Mouse (Mus musculus) erythroid progenitor cell, adult 5-6 weeks (primary cell): ENCODE data around the gene Gli3. TPM values are rescaled to one million over a fixed set of nuclear protein-coding genes. Genes with fewer than 3 reads are reported as not detected.

Source experiments
- ATAC-seq: replicated peaks from 2 replicates; pipeline ENCODE4 v1.8.0; 2016; ENCODE audit warnings: moderate number of reproducible peaks, mild to moderate bottlenecking, moderate TSS enrichment, inconsistent platforms; ENCODE audit not compliant: poor library complexity, low FRiP score, severe bottlenecking
- total RNA-seq, 2 experiments: library from RNA; stranded (forward) in 1 of 2; stranded (reverse) in 1 of 2; fragments of 150-400 nt in 1 of 2; fragments of 186-747, 209-891 nt in 1 of 2; gene quantifications; 2 replicates each; pipeline versions ENCODE4 v1.2.3 to v1.2.4; 2015 to 2017; ENCODE audit warnings: low replicate concordance in 2 of 2

Gene Gli3
- total RNA-seq, 2 experiments from 2014 or later = not detected

- ATAC-seq = no peak
These were observed 154.4 kb downstream of the Gli3 start for GRCm38 (mm10) chr13:15617423-15617822.

DNA sequence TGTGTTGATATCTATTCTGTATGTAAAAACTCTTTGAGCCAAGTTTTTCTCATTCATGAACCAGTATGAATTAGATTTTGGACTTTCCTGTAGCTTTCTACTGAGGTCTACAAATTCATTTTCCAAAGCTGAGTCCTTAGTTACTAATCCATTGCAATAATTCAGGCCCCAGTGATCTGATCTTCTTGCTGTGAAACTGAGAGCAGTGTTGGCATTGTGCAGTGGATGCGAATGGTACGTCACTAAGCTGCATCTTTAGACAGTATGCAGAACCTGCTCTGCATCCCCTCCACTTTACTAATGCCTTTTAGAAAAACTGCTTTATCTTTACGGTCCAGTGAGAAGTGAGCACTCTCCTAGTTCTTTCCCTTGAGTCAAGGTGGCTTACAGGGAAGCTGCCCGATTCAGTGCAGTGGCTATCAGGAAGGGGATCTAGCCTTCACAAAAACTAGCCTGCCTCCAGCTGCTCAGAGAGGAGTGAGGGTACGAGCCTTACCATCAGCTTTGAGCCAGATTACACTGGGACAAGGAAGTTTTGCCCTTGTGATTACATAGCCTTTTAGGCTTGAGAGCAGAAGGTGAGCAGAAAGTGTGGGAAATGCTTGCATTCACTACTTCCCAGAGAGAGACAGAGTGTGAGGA is 155.1 kb downstream of the Gli3 start:
- ATAC-seq = no peak

DNA sequence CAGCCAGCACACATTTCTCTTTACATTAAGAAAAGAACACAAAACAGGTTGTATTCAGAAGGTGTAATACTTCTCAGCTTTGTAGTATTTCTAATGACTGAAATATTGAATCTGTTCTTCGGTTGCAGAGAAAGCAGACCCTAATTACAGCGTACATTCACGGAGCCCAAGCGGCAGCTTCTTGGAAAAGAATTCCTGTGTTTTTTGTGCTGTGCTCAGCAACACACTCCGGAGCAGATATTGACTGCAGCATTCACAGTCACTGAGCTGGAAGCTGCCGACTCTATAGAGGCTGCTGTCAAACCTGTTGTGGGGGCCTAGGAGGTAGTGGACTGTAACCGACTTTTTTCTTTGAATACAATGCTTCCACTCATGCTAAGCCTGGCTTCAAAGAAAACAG is 158.0 kb downstream of the Gli3 start:
- no peak for ATAC-seq

DNA sequence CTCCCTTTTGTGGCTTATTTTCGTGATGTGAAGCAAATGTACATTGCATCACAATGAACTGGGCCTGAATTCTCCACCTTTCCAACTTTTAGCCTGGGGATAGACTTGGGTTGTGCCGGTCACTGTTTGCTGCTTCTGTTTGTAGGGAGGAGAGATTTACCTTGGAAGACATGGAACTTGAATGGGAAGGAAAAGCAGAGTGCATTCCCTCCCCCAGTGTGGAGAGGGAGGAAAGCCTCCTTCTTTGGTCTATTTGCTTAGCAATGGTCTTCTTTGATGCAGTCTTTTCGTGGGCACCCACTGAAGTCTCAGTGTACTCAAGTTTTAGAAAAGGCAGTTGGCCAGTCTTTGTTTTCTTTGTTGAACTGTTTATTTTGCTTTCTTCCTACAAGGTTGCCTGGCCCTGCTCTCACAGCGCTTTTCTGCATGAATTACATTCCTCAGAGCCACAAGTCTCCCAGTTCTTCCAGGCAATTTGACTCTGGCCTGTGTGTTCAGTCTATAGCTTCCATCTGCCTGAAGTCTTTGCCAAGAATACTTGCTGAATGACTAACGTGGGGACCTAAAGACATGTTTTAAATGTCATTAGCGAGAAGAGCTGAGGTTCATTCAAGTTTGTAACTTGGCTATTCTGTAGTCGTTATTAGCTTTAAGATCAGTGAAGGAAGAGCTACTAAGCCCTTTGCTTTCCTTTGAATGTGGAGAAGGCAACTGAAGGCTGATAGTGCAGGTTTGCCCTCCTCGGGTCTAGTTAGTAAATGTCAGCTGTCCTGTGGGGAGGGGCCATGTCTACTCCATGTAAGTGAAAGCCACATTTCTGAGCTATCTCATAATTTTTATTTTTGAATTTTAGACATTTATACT is 161.7 kb downstream of the Gli3 start:
- ATAC-seq = no peak

DNA sequence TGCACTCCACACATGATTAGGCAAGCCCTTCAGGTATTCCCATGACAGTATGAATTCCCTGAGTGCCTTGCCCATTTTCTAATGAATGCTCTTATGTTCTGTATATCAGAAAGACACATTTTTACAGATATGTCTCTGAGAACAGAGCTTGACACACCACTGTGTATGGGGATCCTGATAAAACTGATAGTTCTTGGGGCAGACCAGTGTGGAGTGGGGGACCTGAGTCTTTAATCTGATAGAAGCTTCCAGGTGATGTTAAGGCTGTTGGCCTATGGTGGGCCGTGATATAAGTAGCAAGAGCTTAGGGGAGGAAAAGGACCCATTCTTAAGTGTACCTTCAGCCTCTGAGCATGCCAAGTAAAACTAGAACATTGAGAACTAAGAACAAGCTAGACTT is 178.5 kb downstream of the Gli3 start:
- ATAC-seq = no peak

DNA sequence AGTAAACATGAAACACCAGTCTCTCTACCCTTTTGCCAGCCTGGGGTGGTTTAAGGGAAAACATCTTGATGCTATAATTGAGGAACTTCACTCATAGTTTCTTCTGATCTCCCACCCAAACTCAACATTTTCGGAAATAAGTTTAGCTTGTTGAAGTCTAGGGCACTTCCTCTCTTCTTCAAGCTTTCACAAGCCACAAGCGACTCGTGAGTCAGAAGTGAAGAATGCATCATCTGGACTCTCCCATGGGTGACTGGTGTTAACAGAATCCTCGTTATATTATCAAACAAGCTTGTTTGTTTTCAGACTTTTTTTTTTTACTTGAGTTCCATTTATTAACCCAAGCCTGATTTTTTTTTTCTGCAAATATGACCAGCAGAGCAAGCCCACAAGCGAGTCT is 197.5 kb downstream of the Gli3 start:
- no peak for ATAC-seq

DNA sequence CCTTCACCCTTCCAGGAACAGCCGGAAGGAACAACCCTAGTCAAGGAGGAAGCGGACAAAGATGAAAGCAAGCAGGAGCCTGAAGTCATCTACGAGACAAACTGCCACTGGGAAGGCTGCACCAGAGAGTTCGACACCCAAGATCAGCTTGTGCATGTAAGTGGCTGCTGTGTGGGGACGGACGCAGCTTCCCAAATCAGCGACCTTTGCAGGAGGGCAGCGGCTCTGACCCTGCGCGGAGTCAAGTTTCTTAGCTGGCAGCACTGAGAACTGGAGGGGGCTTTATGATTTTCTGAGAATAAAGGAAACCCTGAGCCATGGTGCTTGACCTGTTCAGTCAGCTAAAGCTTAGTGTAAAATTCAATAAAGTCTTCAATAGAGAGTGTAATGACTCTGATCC is 199.3 kb downstream of the Gli3 start:
- ATAC-seq = no peak

GRCm38 (mm10) chr13:15664580-15665201 is 201.7 kb downstream of the Gli3 start:
- ATAC-seq = no peak

DNA sequence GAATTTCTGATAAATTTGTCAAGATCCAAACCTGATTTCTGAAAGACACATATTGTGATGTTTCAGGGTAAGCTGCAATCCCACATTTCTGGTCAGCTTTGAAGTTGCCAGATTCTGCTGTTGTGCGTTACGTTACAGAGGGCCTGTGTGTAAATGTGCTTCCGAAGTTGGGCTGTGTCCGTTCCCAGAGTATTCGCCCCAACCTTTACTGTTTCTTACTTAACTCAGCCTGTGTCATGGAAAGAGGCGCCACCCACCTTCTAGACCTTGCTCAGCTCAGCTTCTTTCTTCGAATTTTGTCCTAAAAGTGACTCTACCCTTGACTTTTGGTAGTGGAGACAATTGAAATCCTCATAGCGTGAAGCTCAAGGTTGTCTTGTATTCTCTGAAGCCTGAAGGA is 202.5 kb downstream of the Gli3 start:
- ATAC-seq = no peak

DNA sequence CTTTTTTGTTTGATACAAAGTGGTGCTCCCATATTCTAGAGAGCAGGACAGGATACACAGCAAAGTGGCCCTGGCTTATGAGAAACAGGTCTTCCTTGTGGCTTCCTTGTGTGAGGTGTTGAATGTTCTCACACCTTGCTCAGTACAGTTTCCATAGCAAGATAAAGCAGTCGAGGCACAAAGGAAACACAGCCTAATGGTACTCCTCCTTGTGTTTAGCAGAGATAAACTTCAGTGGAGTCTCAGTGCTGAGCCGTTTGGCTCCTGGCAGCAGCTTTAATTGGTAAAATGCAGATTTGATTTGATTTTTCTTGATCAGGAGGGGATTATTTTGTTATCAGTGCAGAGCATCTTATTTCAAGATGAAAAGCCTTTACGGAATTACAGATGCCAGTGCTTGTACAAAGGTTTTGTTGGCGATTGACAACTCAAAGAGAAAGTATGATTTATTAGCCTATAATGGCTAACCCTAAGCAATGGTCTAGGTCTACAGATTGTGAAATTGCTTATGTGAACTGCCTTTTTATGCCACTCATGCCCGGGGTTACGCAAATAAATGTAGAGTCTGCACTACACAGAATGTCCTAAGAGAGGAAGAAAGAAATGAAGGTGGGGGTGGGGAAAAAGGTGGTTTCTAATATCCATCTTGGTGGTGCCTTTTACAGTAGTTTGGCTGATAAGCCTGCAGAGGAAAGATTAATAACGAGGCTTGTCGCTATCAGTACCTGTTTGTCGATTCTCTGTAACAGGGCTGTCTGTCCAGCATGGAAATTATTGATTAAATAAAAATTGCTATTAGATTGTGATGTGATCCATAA is 207.3 kb downstream of the Gli3 start:
- ATAC-seq = no peak

- ATAC-seq = no peak
These were observed 207.9 kb downstream of the Gli3 start for GRCm38 (mm10) chr13:15670962-15671313.

DNA sequence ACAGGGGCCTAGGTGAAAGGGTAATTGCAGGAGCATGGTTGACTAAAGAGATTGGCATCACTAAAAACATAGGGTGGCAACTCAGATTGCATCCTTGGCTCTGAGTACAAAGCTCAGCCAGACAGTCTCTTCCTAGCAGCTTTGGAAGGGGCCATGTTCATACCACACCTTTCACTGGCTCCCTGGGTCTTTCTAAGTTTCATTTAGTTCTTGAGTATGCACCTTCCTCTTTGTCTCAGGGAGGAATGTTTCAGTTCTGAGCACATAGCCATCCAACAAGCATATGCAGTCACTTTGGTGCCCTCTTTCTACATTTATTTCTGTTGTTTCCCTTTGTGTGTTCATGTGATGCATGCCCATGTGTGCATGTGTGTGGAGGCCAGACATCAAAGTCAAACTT is 212.4 kb downstream of the Gli3 start:
- ATAC-seq = no peak

GRCm38 (mm10) chr13:15677106-15677760 is 214.2 kb downstream of the Gli3 start:
- no peak for ATAC-seq

GRCm38 (mm10) chr13:15681530-15681929 is 218.5 kb downstream of the Gli3 start:
- ATAC-seq = no peak

DNA sequence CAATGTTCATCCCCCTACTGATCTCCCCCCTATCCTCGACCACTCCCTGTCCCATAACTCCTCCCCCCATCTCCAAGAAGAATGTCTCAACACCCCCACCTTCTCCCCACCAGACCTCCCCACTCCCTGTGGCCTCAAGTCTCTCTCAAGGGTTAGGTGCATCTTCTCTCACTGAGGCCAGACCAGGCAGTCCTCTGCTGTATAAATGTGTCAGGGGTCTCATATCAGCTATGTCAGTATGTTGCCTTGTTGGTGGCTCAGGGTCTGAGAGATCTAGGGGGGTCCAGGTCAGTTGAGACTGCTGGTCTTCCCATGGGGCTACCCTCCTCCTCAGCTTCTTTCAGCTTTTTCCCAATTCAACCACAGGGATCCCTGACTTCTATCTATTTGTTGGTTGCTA is 220.0 kb downstream of the Gli3 start:
- ATAC-seq = no peak

DNA sequence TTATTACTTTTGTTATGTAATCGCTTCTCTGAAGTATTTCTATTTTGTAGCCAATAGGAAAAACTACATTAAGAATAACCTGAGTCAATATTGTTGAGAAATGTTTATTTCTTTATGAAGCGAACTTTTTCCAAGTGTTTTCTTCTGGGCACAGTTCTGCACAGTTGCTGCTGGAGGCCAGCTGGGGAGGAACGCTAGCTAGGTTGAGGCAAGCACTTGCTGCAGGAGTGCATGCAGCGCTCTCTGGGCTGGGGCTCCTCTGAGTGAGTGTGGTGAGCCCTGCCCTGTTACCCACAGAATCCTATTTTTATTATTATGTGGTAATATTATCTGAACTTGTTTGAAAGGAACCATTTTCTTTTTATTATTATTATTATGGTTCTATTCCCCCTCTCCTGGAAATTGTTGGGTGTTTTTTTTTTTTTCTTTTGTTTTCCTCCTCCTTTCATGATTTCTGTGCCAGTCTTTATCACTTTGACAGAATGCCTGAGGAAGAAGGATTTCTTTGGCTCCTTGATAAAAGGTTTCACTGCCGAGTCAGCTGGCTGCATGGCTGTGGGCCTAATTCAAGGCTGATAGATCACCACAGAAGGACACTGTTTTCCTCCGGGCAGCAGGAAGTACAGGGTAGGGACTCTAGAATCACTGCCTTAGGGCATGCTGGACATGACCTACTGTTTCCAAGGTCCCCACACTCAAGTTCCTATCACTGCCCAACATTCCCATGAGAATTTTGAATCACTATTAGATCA is 225.2 kb downstream of the Gli3 start:
- no peak for ATAC-seq

- no peak for ATAC-seq
These were observed 225.9 kb downstream of the Gli3 start for GRCm38 (mm10) chr13:15688826-15689501.

- no peak for ATAC-seq
These were observed 228.9 kb downstream of the Gli3 start for GRCm38 (mm10) chr13:15691751-15692464.
